Mouse (Mus musculus) hindbrain, embryonic 14.5 days (tissue): ENCODE results near the gene Gpnmb. TPM values are rescaled to one million over a fixed set of nuclear protein-coding genes. Genes with fewer than 3 reads are reported as not detected.

Experiments
- ATAC-seq: fragments of 200-750 bp; cut with Nextera tagmentation; 2 replicates; pipeline ENCODE4 v1.8.0; 2017; ENCODE audit warnings: moderate number of reproducible peaks, mild to moderate bottlenecking, moderate TSS enrichment, moderate library complexity; ENCODE audit not compliant: low FRiP score
- DNase-seq: peaks from one replicate; pipeline ENCODE4 v3.0.0-alpha.2; 2015; ENCODE audit warnings: low spot score
- H3K27ac ChIP-seq: fragments of 300-500 bp; sonication (generic); 2 replicates; pipeline ENCODE4 v1.5.1; 2014; ENCODE audit warnings: mild to moderate bottlenecking, moderate library complexity
- H3K27me3 ChIP-seq: fragments of 300-500 bp; sonication (generic); 2 replicates; pipeline ENCODE4 v1.6.1; 2014; ENCODE audit warnings: mild to moderate bottlenecking, low read length, mixed read lengths; ENCODE audit not compliant: control insufficient read depth, insufficient read depth
- H3K36me3 ChIP-seq: fragments of 300-500 bp; sonication (generic); replicated peaks from 2 replicates; pipeline ENCODE4 v1.6.1; 2014; ENCODE audit not compliant: control insufficient read depth, insufficient read depth
- H3K4me1 ChIP-seq: fragments of 300-500 bp; sonication (generic); replicated peaks from 2 replicates; pipeline ENCODE4 v1.6.1; 2014; ENCODE audit warnings: antibody characterized with exemption, low read length, mixed read lengths; ENCODE audit not compliant: control insufficient read depth, insufficient read depth
- H3K4me2 ChIP-seq: fragments of 300-500 bp; sonication (generic); replicated peaks from 2 replicates; pipeline ENCODE4 v1.6.1; 2014; ENCODE audit warnings: mild to moderate bottlenecking, moderate library complexity
- H3K4me3 ChIP-seq: fragments of 300-500 bp; sonication (generic); replicated peaks from 2 replicates; pipeline ENCODE4 v1.5.1; 2014; ENCODE audit warnings: mild to moderate bottlenecking, low read length
- H3K9ac ChIP-seq: fragments of 300-500 bp; sonication (generic); 2 replicates; pipeline ENCODE4 v1.6.1; 2014
- H3K9me3 ChIP-seq: fragments of 300-500 bp; sonication (generic); 2 replicates; pipeline ENCODE4 v1.6.1; 2016; ENCODE audit warnings: low read length; ENCODE audit not compliant: control insufficient read depth
- WGBS: fragments of 180-500 bp; shearing (Covaris S2); extraction: QIAGEN DNeasy Blood & Tissue Kit; methylation state at CpG from one replicate; pipeline ENCODE4 v1.1.7; 2014; 5-methylcytosine and 5-hydroxymethylcytosine counted together
- polyA plus RNA-seq: library from polyadenylated mRNA; unstranded; fragments of >200 nt; fragmentation: Nextera tagmentation; extraction: Ambion mirVana; gene quantifications from 2 replicates; pipeline ENCODE4 v1.2.1, GENCODE M21; 2014

The Gpnmb gene
- polyA plus RNA-seq, 1 experiment from 2014 or later: 0.32 TPM

DNA sequence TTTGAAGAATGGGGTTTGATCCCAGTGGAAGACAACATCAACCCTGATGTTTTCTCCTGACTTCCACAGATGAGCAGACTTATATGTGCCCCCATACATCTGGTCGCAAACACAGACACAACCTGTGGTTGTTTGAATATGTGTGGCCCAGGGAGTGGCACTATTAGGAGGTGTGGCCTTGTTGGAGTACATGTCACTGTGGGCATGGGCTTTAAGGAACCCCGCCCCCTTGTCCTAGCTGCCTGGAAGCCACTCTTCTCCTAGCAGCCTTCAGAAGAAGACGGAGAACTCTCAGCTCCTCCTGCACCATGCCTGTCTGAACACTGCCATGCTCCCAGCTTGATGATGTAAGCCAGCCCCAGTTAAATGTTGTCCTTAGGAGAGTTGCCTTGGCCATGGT, 84.0 kb downstream of the Gpnmb start:
- H3K27ac ChIP-seq: no peak overlapping the region
- no peak overlapping the region for H3K9ac ChIP-seq
- 92% methylated on average over 3 of the region's 3 CpGs for WGBS
- H3K9me3 ChIP-seq: no peaks in the 10 kb centered on the region
- peaks cover 18% of the 10 kb centered on the region; the same call in 1 of the 2 replicates for H3K36me3 ChIP-seq
- no peak overlapping the region for H3K4me2 ChIP-seq
- DNase-seq (no peak), ATAC-seq (no peak)
- no peak overlapping the region for H3K4me3 ChIP-seq
- no peaks in the 10 kb centered on the region for H3K27me3 ChIP-seq
- no peaks in the 10 kb centered on the region; the same call in 1 of the 2 replicates for H3K4me1 ChIP-seq

Other genes starting within 250 kb of the Gpnmb start
- 24.0 and 31.3 TPM in 2 replicates for gene Tmem176a, start 195.6 kb upstream of the Gpnmb start, polyA plus RNA-seq
- gene Tmem176b, start 195.1 kb upstream of the Gpnmb start, polyA plus RNA-seq: 115 and 123 TPM in 2 replicates
- not detected in 2 replicates for gene Aoc1, start 163.7 kb upstream of the Gpnmb start, polyA plus RNA-seq
- gene 1600015I10Rik, start 106.7 kb upstream of the Gpnmb start, polyA plus RNA-seq: not detected in 2 replicates
- not detected in 2 replicates for gene Doxl2, start 61.6 kb upstream of the Gpnmb start, polyA plus RNA-seq
- not detected in 2 replicates for gene Svs1, start 49.7 kb upstream of the Gpnmb start, polyA plus RNA-seq
- 64.2 and 74.2 TPM in 2 replicates for gene Malsu1, start 37.2 kb downstream of the Gpnmb start, polyA plus RNA-seq
- 25.4 and 30.4 TPM in 2 replicates for gene Igf2bp3, start 178.4 kb downstream of the Gpnmb start, polyA plus RNA-seq
- 42.3 and 44.5 TPM in 2 replicates for gene Tra2a, start 227.5 kb downstream of the Gpnmb start, polyA plus RNA-seq